Mouse (Mus musculus) heart, postnatal 14 days (tissue): ENCODE measurements at regions not wholly inside any gene's neighbourhood (a gene's known extent, or its start where the extent isn't known, plus 50 kb on each side); places are given as distances from the start of the nearest gene placed in this dataset.

Experiments used
- DNase-seq, 2 experiments: peaks; one replicate each; pipeline ENCODE4 v3.0.0; 2021 to 2022
- intact Hi-C: fragments of 180-260 bp; cut with DNase I; formaldehyde crosslinking; loops from one replicate; pipeline ENCODE4 v1.15.1; 2025

DNA sequence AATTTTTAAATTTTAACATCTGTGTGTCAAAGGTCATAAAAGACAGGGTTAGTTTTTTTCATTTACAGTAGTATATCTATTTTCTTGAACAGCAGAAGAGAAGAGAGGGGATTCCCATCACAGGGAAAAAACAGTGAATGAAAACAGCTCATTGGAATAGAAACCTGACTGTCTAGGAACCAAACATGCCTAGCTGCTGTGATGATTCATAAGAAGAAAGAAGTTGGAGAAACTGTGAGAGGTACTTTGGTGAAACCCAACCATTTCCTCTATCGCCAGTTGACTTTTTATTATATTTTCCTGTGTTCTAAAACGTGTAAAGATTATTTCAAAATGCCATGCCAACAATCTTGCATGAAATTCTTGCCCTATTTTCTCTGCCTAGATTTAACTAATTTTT lies 123.8 kb downstream of the Dkk1 start:
- no peak for DNase-seq
- intact Hi-C loops, result loop anchor here (10.0 kb wide), 1 partner anchor 129 kb away; no protein-coding TSS in a partner anchor

DNA sequence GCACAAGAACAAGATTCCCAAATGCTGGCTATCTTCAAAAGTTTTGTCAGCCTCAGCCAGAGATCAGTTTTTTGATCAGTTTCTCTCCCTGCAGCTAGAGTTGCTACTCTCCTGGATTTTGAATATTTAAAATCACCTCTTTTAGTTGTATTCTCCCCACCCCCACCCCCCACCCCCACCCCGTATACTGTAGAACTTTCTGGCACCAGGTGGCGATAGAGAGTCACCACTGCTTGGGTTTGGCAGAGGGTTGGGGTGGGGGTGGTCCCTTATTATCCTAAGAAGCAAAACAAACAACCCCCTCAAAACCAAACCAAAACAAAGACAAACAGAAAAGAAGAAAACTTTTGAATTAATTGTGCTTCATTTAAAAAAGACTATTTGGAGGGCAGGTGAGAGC lies 122.0 kb downstream of the Dkk1 start:
- DNase-seq, result peak in 1 of 2 experiments; percentile 33
- intact Hi-C loops, result loop anchor here (10.0 kb wide), 1 partner anchor 127 kb away; no protein-coding TSS in a partner anchor

DNA sequence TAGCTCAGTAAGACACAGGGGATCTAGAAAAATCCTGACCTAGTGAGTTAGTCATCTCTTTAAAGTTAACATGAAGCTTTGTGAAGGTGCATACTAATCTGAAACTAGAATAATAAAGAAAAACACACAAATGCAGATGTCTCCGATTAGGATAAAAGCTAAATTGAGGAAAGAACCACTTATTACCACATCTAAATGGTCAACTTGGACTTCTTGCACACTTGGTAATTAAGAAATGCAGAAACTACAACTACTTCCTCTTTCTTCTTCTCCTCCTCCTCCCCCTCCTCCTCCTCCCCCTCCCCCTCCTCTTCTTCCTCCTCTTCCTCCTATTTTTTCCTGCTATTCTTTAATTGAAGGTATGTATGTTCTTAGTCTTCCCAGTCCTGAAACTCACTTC lies 116.3 kb downstream of the Dkk1 start:
- no peak for DNase-seq
- intact Hi-C loops, result no loop called here

DNA sequence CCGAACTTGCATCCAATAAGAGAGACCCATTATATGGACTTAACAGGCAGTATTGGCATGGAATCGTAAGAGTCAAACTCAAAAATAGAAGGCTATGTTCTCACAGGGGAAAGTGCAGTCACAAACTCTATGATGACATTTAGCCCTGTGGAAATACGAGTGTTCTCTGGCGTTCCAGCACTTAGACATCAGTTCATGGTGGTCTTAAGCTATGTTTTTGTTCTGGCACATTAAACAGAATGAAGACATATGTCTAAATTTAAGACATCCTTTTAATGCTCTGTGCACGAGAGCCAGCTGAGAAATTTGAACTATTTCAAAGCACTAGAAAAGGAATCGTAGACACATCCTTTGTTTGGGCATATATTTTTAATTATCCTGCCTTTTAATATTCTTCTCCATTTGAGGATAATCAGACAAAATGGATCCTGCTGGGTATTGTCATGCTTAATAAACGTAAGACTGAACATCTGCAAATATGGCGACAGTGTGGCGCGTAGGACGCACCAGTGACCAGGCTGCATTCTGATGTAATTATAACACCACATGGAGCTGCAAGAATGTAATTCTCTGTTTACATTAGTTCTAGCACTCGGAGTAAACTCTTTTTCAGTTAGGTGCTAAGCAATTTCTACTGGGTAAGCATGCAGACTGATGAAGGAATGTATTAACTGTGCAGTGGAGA lies 114.3 kb downstream of the Dkk1 start:
- DNase-seq, result no peak
- intact Hi-C loops, result no loop called here

DNA sequence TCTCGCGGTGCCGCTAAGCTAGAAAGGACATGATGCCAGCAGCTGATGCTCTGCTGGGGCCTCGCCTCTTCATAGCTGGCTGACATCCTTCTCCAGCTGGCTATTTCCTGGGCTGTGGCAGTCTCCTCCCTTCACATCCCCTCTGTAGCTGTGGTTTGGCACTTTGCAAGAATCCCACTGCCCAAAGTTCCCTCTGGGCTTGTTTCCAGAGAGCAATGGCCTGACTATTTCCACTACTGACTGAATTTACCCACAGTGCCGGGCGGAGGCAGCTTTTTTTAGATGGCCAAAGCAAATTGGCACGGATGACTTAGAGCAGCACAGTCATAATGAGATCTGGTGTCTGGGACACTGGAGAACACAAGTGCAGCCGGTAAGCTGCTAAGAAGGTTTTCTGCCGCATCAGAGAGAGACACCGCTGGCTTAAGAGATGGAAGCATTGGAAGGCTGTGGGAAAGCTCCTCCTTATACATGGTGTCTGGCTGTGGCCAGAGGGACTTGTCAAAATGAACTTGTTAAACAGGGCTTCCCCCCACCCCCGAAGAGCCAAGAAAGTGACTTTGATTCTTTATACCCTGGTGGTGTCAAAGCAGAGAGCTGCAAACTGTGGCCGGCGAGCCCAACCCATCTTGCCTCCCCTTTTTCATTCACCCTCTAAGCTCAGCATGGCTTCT lies 98.5 kb downstream of the Dkk1 start:
- DNase-seq, result peak in 1 of 2 experiments; percentile 4
- intact Hi-C loops, result no loop called here

DNA sequence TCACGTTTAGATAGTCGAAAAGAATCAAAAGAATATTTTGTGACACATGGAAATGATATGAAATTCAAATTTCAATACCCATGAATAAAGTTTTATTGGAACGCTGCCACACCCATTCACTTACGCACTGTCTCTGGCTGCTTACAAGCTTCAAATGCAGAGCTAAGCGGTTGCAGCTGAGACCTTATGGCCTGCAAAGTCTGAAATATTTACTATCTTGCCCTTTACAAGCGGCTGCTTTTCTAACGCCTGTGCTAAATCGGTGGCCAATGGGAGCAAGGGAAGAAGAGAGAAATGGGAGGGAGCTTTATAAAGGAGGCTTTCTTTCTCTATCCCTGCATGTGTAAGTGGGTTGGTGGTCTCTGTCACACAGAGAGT lies 97.9 kb downstream of the Dkk1 start:
- intact Hi-C loops, result no loop called here
- DNase-seq, result no peak

DNA sequence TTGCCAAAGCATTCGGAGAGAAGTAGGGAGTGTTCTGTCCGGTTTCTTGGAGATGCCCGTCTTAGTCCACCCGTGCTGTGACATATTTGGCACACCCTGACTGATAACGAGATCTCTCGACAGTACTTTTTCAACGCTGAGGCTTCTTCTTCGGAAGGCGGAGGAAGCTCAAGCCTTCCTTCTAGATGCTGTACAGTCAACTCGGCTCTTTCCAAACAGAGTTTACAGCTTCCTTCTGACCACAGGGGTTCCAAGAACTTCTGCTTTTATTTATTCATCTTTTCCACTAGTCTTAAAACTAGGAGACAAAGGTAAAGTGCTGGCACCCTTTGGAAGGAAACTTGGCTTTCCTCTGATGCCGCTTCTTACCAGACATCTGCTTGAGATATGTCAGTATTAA lies 96.8 kb downstream of the Dkk1 start:
- intact Hi-C loops, result no loop called here
- no peak for DNase-seq

DNA sequence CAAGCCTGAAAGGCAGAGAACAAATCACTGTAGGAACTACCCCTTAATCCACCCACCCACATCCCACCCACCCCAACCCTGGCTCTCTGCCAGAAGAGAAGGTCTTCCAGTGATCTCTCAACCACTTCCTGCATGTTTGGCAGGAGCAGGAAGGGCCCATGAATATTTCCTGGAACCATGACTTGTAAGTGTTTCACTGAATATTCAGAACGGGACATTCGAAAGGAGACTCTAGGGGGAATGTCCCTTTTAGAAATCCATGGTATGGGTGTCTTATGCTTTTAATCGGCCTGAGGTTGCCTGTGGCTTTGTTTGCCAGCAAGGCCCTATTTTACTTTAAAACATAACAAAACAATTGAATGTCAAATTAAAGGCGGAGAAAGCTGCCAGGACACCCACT lies 66.0 kb downstream of the Dkk1 start:
- intact Hi-C loops, result no loop called here
- DNase-seq, result no peak

DNA sequence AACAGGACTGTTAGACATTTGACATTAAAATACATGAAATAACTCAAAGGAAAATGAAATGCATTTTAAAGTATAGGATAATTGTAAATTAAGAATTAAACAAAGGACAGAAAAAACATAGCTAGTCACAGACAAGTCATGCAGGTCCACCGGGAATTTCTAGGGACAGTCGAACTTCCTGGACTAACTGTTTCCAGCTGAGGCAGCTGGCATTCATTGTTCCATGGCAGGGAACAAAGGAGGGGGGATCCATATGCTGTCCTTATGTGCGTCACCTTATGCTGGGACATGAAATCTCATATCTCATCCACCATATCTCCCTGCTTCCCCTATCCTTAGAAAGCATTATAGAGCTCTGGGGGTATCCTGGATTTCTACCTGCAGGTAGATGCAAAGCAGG lies 59.7 kb downstream of the Dkk1 start:
- DNase-seq, result no peak
- intact Hi-C loops, result no loop called here

DNA sequence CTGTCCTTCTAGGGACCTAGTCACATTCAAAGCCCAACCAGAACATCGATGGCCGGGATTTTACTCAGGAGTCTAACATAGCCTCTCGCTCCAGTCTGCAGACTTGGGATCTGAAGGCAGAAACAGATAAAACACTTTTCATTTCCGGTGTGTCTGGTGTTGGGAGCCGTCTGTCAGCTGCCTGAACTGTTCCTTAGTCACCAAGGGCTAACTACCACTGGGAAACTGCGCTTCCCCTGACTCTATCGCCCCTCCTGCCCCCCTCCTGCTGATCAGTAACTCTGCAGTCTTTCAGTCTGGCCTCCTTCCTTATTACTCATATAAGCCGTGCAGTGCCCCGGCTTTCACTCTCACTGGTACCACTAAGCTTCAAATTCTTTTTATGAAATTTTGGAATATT lies 58.5 kb downstream of the Dkk1 start:
- no peak for DNase-seq
- intact Hi-C loops, result no loop called here
